Mouse (Mus musculus) heart, postnatal 0 days (tissue): ENCODE results near the gene Emilin3. TPM values are rescaled to one million over a fixed set of nuclear protein-coding genes. Genes with fewer than 3 reads are reported as not detected.

Source experiments
- ATAC-seq: fragments of 200-750 bp; cut with Nextera tagmentation; 2 replicates; pipeline ENCODE4 v1.8.0; 2017; ENCODE audit warnings: low read depth, moderate number of reproducible peaks, moderate library complexity; ENCODE audit not compliant: insufficient read depth
- DNase-seq: peaks from one replicate; pipeline ENCODE4 v3.0.0-alpha.2; 2016; ENCODE audit warnings: low spot score
- H3K27ac ChIP-seq: fragments of 300-500 bp; sonication (generic); 2 replicates; pipeline ENCODE4 v1.5.1; 2014; ENCODE audit warnings: low read depth, mild to moderate bottlenecking
- H3K27me3 ChIP-seq: fragments of 300-500 bp; sonication (generic); 2 replicates; pipeline ENCODE4 v1.6.1; 2014; ENCODE audit warnings: low read length, mixed read lengths; ENCODE audit not compliant: control insufficient read depth, insufficient read depth
- H3K36me3 ChIP-seq: fragments of 300-500 bp; sonication (generic); replicated peaks from 2 replicates; pipeline ENCODE4 v1.6.1; 2014; ENCODE audit warnings: low read length, mixed read lengths; ENCODE audit not compliant: control insufficient read depth, insufficient read depth
- H3K4me1 ChIP-seq: fragments of 300-500 bp; sonication (generic); 2 replicates; pipeline ENCODE4 v1.6.1; 2014; ENCODE audit warnings: antibody characterized with exemption; ENCODE audit not compliant: control insufficient read depth, insufficient read depth
- H3K4me2 ChIP-seq: fragments of 300-500 bp; sonication (generic); 2 replicates; pipeline ENCODE4 v1.6.1; 2014; ENCODE audit warnings: low read depth, mild to moderate bottlenecking, low read length, moderate library complexity
- H3K4me3 ChIP-seq: fragments of 300-500 bp; sonication (generic); 2 replicates; pipeline ENCODE4 v1.5.1; 2014; ENCODE audit warnings: low read depth, low read length
- H3K9ac ChIP-seq: fragments of 300-500 bp; sonication (generic); replicated peaks from 2 replicates; pipeline ENCODE4 v1.6.1; 2014; ENCODE audit warnings: low read depth, low read length, mixed read lengths
- H3K9me3 ChIP-seq: fragments of 300-500 bp; sonication (generic); replicated peaks from 2 replicates; pipeline ENCODE4 v1.6.1; 2016; ENCODE audit warnings: low read length; ENCODE audit not compliant: control insufficient read depth
- CTCF ChIP-seq: IDR thresholded peaks from 2 replicates; pipeline ENCODE4 v1.5.1; 2016; ENCODE audit warnings: antibody characterized with exemption, control low read depth, low read depth
- EP300 ChIP-seq: IDR thresholded peaks from 2 replicates; pipeline ENCODE4 v1.6.1; 2016; ENCODE audit warnings: antibody characterized with exemption, low read depth
- WGBS: fragments of 180-500 bp; shearing (Covaris S2); extraction: QIAGEN DNeasy Blood & Tissue Kit; methylation state at CpG from one replicate; pipeline ENCODE4 v1.1.7; 2014; 5-methylcytosine and 5-hydroxymethylcytosine counted together
- polyA plus RNA-seq: library from polyadenylated mRNA; unstranded; fragments of >200 nt; fragmentation: Nextera tagmentation; extraction: Ambion mirVana; gene quantifications from 2 replicates; pipeline ENCODE4 v1.2.1, GENCODE M21; 2015
- total RNA-seq: library from RNA; depleted of rRNA; stranded (reverse); fragments of >200 nt; gene quantifications from 2 replicates; pipeline ENCODE4 v1.2.3, GENCODE M21; 2014; ENCODE audit warnings: low replicate concordance

Gene Emilin3
- total and polyA plus RNA-seq, 2 experiments from 2014 or later: 0.10 to 0.84 TPM

GRCm38 (mm10) chr2:160908607-160909006 is 3.5 kb downstream of the Emilin3 start:
- 43% methylated on average over 18 of the region's 18 CpGs for WGBS
- H3K27me3 ChIP-seq: peaks cover 59% of the 10 kb centered on the region

DNA sequence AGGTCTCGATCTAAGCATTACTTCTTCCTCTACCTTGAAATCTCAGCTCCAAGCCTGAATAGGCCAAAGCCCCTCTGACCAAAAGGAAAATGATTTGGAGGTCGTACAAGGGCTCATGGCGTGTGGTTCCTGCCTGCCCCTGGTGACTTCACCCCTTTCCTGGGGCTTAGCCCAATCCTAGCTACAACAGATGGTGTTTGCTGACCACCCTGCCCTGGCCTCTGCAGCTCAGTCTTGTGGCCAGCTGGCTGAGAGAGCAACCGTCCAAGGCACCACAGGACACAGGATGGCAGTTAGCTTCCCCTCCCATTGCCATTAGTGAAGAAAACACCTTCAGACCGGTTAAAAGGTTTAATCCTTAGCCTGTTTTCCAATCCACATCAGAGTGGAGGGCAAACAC is 6.0 kb downstream of the Emilin3 start:
- H3K27ac ChIP-seq: no peak overlapping the region
- H3K9me3 ChIP-seq: no peaks in the 10 kb centered on the region
- WGBS: 75% methylated on average over 5 of the region's 5 CpGs
- ATAC-seq (no peak), DNase-seq (no peak)
- H3K4me3 ChIP-seq: no peak overlapping the region
- no peaks in the 10 kb centered on the region for H3K36me3 ChIP-seq
- no peak overlapping the region for H3K4me2 ChIP-seq
- H3K4me1 ChIP-seq: no peaks in the 10 kb centered on the region
- no peak overlapping the region for H3K9ac ChIP-seq
- H3K27me3 ChIP-seq: peaks cover 33% of the 10 kb centered on the region
- no peak for TF ChIP-seq CTCF
- TF ChIP-seq EP300: no peak

More at GRCm38 (mm10) chr2:160908607-160909006, 3.5 kb downstream of the Emilin3 start:
- no peak overlapping the region for H3K27ac ChIP-seq
- H3K4me1 ChIP-seq: peaks cover 8% of the 10 kb centered on the region; the same call in 1 of the 2 replicates
- no peaks in the 10 kb centered on the region for H3K9me3 ChIP-seq
- TF ChIP-seq CTCF (no peak), EP300 (no peak)
- DNase-seq: no peak
- H3K36me3 ChIP-seq: no peaks in the 10 kb centered on the region
- ATAC-seq: peak; percentile 18; the same call in 1 of the 2 replicates
- H3K4me2 ChIP-seq: no peak overlapping the region
- H3K9ac ChIP-seq: no peak overlapping the region
- H3K4me3 ChIP-seq: no peak overlapping the region

- TF ChIP-seq CTCF (no peak), EP300 (no peak)
- no peak overlapping the region for H3K4me3 ChIP-seq
- WGBS: 91% methylated on average over 12 of the region's 12 CpGs
- H3K9me3 ChIP-seq: no peaks in the 10 kb centered on the region
- H3K4me1 ChIP-seq: no peaks in the 10 kb centered on the region
- H3K4me2 ChIP-seq: no peak overlapping the region
- no peak for DNase-seq
- no peaks in the 10 kb centered on the region for H3K36me3 ChIP-seq
- peaks cover 25% of the 10 kb centered on the region for H3K27me3 ChIP-seq
- no peak for ATAC-seq
- no peak overlapping the region for H3K27ac ChIP-seq
- H3K9ac ChIP-seq: no peak overlapping the region
Observed at GRCm38 (mm10) chr2:160905301-160905700, 6.8 kb downstream of the Emilin3 start.

DNA sequence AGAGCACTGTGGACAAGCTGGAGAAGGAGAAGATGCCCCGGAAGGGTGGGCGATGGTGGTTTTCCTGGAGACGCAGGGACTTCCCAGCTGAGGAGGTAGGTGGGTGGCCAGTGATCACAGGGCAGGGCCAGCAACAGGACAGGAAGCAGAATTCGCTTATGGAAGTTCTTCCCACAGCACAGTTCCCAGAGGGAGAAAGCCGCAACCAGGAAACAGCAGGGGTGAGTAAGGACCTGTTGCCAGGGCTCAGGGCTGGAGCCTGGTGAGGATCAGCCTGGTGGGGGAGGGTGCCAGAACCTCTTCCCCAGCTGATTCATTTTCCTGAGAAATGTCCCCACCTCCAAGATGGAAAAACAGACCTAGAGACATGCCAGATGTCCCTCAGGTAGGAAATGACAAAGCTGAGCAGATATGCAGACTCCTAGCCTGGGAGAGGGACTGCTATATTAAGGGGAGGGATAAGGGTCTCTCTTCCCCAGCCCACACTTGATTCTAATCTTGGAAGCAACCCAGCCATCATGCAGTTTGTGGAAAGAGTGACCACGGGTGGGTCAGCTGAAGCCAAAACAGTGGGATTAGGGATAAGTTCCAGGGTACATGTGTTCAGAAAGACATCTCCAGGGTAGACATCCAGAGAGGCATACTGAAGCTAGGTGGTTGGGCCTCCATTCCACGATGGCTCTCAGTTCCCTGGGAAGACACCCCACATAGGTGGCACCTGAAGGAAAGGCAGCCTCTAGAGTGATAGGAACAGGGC is 10.3 kb downstream of the Emilin3 start:
- H3K27me3 ChIP-seq: 0 out of 2 replicates have a peak, but pooled peaks cover 3% of the 10 kb centered on the region
- TF ChIP-seq CTCF (no peak), EP300 (no peak)
- H3K4me3 ChIP-seq: no peak overlapping the region
- H3K27ac ChIP-seq: no peak overlapping the region
- no peak overlapping the region for H3K4me2 ChIP-seq
- H3K36me3 ChIP-seq: no peaks in the 10 kb centered on the region
- 63% methylated on average over 7 of the region's 7 CpGs for WGBS
- H3K9me3 ChIP-seq: no peaks in the 10 kb centered on the region
- DNase-seq: no peak
- H3K4me1 ChIP-seq: no peaks in the 10 kb centered on the region
- peak; percentile 47; the same call in 1 of the 2 replicates for ATAC-seq
- H3K9ac ChIP-seq: no peak overlapping the region

DNA sequence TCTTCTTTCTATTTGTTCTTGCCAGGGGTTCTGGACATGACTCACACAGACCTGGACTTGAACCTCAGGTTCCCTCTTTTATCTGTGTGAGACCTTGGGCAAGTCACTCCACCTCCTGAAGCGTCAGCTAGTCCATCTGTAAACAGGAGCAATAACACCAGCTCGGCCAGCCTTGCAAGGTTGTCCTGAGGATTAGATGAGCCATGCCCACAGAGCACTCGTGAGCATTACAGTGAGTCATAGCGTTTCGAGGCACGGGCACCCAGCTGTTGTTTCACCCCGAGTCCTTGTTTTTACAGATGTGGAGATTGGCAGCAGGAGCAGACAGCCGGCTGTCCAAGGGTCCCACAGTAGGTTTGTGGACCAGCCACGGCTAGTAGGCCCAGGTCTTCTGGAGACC is 20.4 kb downstream of the Emilin3 start:
- H3K9ac ChIP-seq: no peak overlapping the region
- 83% methylated on average over 9 of the region's 9 CpGs for WGBS
- H3K27ac ChIP-seq: no peak overlapping the region
- H3K9me3 ChIP-seq: no peaks in the 10 kb centered on the region
- no peaks in the 10 kb centered on the region for H3K27me3 ChIP-seq
- DNase-seq (no peak), ATAC-seq (no peak)
- TF ChIP-seq CTCF (no peak), EP300 (no peak)
- H3K36me3 ChIP-seq: no peaks in the 10 kb centered on the region
- no peak overlapping the region for H3K4me3 ChIP-seq
- H3K4me1 ChIP-seq: no peaks in the 10 kb centered on the region
- H3K4me2 ChIP-seq: no peak overlapping the region
